Mouse (Mus musculus): ENCODE measurements at regions not wholly inside any gene's neighbourhood (a gene's known extent, or its start where the extent isn't known, plus 50 kb on each side); places are given as distances from the start of the nearest gene placed in this dataset.

DNA sequence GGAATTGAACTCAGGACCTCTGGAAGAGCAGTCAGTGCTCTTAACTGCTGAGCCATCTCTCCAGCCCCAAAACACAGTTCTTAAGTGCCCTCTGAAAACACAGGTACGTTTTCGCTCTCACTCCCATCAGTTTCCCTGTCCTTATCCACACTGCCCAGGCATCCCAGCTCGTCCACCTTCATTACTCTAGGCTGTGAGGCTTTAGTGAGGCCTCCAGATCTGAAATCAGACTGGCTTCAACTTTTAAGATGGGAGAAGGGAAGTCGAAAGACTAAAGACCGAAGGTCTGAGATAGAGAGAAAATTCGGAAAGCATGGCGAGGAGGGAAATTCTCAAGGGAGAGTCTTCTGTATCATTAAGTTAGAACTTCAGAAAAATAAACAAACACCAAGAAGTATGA lies 54.8 kb upstream of the Tet2 start:
- no peak for DNase-seq (ENCODE audit: low read depth, low spot score)

DNA sequence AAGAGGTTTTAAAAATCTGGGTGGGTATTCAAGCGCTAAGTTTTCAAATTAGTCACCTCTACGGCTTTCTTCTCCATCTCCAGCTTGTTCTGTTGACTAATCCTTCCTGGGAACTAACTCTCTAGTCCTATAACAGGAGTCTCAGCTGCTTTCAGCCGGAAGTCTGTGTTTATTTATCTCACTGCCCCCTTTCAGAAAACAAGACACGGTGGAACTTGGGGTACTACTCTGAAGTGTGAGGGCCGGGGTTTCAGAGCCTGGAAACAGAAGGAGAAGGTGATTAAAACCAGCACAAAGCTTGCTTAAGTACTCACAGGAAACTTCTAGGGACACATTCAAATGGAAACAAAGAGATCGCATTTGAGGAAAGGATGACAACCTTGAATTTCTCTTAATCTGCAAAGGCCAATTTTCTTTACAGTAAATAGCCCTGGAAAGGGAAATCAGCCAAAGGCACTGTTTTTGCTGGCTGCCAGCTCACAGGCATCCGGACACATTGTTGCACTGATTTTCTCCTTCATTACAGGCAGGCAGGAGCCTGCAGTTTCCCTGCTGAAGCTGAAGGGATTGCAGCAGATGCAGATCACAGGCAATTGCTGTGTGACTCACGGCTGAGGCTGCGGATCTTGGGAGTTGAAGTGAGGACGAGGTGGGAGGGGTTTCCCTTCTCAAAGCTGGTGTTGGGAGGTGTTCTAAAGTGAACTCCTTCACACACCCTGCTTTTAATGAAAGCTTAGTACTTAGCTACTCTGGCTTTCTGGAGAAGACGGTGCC lies 55.7 kb upstream of the Tet2 start:
- DNase-seq (ENCODE audit: low read depth, low spot score), result peak; percentile 85

DNA sequence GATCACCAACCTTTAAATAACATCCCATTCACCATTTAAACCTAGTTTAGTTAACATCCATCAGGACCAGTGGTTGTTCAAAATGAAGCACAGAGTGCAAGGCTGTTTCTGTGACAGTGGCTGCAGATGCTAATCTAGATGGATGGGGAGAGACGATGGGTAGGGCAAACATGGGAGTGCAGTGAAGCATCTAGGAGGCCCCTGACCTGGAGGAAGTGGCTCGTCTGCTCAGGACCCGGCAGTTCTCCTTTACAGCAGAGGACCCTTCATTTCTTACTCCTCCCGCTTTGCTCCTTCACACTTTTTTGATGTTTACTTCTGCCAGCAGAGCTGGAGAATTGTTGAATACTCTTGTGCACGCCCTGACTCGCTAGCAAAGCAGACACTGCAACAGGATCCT lies 60.5 kb upstream of the Tet2 start:
- no peak for DNase-seq (ENCODE audit: low read depth, low spot score)

DNA sequence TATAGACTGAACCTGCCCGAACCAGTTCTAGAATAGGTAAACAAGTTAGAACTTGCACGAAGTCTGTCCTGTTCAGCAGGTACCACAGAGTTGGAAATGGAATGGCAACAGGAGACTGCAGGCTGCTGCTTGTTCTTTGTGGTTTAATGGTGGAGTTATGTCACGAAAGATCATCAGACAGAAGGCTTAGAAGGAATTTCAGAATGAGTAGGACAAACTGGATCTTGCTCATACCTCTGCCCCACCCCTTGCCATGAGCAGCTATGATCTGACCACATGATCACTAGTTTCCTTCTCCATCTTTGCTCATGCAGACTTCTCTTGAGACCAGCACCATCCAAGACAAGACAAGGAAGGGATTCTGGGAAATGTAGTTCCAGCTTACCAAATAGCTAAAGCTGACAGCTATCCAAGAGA lies 63.9 kb upstream of the Tet2 start:
- no peak for DNase-seq (ENCODE audit: low read depth, low spot score)

DNA sequence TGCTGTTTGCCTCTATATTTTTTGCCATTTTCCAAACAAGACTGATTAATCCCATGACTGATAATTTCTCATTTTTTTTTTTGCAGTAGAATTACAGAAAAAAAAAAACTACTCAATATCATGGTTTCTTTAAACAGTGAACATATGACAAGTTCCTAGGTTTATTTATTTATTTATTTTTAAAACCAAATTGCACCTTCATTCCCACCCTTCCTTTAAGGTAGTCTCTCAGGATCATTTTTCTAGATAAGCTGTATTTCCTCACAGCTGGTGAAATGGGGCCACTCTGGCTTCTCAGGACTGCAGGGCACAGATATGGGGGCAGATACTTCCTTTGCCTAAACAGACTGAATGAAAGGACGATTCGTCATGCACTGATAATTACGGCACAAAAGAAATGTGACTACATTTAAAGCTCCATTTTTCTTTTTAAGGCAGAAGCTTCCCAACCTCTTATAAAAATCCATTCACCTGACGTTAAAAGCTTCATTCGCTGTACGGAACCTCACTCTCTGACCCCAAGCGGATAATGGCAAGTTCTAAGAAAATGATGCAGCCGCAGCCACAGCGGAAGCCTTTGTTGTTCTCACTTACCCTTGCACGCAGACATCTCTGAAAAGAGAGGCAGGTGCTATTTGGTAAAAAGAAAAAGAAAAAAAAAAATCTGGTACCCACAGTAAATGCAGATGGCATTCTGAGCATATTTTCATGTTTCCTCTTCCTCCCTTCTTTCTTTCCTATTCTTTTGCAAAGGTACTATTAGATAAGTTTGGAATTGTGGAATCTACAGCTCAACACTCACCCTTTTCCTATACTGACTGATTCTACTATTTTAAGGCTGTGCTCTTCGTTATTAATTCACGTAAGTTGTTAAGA lies 69.1 kb upstream of the Tet2 start:
- DNase-seq (ENCODE audit: low read depth, low spot score), result no peak

DNA sequence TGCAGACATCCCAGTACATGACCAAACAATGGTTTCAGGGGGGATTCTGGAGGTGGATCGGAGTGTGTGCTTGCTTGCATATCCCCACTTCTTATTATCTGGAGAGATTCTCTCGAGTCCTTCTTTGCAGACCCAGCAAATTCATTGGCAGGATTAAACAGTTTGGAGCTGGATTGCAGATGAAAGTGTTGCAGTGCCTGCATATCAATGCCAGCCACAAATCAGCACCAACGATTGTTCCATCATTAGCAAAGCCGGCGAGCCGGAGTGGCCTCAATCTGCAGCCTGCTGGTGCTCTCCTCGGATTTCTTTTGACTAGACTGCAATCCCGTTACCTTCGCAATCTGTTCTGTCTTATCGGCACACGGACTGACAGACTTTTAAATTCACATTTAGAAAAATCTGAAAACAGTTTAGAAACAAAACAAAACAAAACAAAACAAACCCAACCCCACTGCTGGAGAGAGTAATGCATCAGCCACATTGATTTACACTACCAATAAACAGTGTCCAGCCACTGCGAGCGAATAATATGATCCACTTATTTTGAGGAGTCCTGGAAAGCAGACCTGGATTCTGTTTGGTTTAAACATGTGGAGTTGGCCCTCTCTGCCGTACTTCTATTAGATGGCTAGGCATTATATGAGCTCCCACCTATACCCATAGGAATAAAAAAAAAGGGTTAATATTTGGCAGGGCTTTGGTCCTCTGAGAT lies 69.9 kb upstream of the Tet2 start:
- no peak for DNase-seq (ENCODE audit: low read depth, low spot score)

DNA sequence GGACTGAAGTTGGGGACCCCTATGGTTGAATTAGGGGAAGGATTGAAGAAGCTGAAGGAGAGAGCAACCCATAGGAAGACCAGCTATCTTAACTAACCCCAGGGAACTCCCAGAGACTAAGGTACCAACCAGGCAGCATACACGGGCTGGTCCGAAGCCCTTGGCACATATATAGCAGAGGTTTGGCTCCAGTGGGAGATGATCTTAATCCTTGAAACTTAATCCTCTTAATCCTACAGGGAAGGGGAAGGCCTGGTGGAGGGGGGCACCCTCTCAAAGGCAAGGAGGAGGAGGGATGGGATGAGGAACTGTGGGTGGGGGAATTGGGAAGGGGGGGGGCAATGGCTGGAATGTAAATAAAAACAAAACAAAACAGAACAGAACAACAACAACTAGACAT lies 72.1 kb upstream of the Tet2 start:
- DNase-seq (ENCODE audit: low read depth, low spot score), result no peak

DNA sequence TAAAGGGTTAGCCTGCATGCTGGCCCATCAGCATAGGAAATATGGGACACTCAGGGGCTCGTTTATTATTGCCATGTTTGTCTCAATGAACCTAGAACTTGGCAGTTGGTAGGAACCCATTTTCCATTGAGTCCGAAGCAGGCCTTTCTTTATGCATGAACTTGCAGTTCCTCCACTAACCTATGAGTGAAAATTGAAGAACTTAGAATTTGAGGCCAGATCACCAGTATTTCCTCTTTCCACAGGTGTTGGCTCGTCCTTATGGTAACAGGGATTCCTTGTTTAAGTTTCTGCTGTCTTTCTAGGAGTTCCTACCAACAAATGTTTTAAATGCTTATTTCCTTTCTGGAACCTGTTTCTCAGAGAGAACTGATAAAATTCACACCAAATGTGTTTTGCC lies 73.6 kb upstream of the Tet2 start:
- no peak for DNase-seq (ENCODE audit: low read depth, low spot score)

DNA sequence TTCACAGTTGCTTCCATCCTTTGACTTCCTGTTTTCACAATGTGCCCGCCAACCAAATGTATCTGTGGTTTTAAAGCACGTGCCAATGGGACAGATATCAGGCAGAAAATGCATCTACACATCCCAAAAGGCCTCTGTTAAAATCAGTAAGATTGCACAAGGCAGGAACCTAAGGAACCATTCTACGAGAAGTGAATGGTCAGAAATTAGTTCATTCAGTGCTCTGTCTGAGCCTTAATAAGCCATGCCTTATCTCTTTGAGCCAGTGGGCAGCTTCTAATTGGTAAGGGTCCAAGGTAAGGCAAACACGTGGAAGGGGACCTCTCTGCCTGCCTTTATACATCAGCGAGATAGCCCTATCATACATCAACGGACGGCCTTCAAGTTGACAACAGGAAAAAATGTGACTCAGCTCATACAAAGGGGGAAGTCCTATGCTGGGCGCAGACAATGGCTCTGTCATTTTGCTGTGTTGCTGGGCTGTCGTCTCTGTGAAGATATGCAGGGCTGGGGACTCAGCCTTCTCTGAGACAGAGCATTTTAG lies 78.3 kb upstream of the Tet2 start:
- DNase-seq (ENCODE audit: low read depth, low spot score), result no peak

DNA sequence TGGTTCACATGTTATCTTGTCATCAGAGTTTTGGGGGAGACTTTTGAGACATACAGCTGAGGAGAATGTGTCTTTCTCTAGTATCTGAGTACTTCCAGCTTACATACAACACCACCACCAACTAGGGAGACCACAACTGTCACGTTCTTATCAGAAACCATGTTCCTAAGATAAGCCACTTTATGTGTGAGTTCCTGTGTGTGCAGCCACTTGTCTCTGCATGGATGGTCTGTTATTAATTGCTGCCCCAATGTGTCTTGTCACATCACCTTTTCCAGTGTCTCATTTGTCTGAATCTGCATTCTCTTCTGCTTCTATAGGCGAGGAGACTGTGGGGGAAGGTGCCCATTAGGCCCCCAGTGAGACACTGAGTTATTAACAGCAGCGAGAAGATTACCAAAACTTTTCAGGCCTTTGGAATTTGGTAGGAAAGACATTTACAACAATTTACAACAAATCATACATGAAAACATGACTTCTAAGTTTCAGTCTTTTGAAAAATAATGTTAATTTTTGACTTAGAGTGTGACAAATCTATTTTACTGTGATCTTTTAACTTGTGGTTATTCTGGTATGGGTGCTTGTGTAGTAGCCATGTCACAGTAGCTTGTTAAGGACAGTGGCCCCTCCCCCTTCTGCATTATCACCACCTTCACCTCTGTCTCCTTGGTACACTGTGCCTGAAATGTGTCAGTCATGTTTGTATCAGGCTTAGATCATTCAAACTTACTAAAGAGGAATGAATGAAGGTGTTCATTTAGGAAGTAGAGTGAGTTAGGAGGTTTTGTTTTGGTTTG lies 79.3 kb upstream of the Tet2 start:
- DNase-seq (ENCODE audit: low read depth, low spot score), result no peak

DNA sequence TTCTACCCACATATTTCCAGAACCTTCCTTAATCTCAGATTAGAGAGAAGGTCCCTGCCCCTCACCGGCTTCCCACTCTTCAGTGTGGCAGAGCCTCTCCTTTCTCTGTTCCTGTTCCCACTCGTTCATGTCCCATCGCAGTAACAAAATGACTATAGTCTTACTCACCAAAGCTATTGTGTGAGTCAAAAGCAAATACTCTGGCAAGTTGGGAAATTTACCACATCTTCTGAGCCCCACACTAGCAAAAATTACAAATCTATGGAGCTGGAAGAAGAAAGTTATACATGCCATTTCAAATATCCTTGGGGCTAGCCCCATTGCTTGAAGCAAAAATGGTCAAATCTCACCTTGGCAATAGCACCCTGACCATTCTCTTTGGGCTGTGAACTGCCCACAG lies 80.1 kb upstream of the Tet2 start:
- no peak for DNase-seq (ENCODE audit: low read depth, low spot score)

DNA sequence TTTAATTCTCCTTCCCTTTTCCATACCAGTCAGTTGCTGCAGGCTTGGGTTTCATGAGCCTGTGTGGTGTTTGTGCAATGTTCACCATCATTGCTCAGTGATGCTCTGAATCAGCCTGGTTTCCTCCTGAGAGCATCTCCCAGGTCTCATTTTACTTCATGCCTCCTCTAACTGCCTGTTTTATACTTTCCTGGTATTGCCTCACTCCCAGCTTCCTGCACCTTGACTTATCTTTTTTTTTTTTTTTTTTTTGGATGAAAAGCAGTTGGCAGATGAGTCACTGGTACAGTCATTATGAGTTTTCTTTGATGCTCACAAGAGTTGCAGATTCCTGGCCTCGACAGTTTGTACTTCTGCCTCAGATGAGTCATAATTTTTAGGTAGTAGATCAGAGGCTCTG lies 81.5 kb upstream of the Tet2 start:
- peak; percentile 58 for DNase-seq (ENCODE audit: low read depth, low spot score)

DNA sequence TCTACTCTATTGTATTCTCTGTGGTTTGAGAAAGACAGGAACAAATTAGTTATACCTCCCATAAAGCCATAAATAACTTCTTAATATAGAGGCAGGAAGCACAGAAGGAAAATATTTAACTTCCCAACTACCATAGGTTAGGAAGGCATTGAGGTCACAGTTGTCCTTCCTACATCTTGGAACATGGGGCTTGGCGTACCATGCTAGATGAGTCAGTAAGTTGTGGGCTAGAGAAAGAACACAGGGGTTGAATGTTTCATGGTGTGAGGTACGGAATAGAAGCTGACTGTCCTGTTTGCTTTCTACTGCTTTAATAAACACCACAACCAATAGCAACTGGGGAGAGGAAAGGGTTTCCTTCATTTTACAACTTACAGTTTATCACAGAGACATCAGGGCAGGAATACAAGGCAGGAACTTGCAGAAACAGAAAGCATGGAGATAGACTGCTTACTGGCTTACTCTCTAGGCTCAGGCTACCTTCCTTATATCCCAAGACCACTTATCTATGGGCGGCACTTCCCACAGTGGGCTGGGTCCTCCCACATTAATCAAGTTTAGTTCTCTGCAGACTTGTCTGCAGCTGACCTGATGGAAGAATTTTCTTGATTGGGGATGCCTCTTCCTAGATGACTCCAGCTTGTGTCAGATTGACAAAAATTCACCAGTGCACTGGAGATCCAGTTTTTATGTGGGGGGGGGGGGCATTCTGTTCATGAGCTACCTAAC lies 82.3 kb upstream of the Tet2 start:
- DNase-seq (ENCODE audit: low read depth, low spot score), result no peak

DNA sequence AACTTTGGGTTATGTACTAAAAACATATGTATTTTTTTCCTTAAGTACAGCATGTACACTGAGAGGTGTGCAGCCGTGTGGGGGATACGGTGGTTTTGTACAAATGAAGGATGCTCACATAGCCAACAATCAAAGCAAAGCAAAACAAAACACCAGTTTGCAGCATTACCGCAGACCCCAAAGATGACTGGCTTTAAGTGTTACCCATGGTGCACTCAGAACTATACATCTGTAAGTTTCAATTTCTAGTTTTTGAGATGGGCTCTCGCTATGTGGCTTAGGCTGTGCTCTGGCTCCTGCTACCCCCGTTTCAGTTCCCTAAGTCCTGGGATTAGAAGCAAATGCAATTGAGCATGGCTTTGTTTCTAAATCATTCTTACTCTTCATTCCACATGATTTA lies 89.4 kb upstream of the Tet2 start:
- no peak for DNase-seq (ENCODE audit: low read depth, low spot score)

DNA sequence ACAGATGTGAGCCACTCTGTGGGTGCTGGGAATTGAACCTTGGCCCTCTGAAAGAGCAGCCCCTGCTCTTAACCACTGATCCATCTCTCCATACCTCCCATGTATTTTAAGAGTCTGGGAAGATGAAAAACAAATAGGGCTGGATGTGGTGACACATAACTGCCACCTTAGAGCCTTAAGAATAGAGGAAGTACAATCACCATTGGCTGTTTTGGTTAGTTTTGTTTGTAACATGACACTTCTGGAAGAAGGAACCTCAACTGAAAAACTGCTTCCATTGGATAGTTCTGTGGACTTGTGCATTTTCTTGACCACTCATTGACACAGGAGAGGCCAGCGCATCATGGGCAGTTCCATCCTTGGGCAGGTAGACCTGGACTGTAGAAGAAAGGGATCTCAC lies 100.7 kb upstream of the Tet2 start:
- DNase-seq (ENCODE audit: low read depth, low spot score), result no peak

DNA sequence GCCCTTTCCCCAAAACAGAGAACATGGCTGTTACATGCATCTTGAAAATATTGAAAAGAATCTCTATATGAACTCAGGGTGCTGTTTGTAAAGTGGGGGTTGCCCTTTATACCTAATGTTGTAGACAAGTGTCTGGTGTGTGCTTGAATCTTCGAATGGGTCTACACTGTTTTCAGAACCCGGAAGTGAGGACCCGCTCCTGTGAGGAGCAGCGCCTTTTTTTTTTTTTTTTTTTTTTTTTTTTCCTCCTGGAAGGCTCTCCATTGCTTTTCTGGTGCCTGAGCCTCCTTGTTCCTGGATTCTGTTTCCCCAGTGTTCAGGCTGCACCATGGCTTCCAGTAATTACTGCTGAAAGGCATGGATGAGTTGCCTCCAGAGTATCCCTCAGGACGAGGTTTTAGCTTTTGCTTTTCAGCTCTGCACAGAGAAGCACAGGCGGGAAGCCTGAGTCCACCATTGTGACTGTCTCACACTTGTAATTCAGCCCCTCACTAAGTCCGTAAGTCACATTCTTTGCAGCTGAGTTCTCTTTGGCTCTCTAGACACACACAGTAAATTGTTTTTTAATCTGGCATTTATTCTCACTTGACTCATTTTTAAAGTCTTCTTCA lies 101.6 kb upstream of the Tet2 start:
- no peak for DNase-seq (ENCODE audit: low read depth, low spot score)

DNA sequence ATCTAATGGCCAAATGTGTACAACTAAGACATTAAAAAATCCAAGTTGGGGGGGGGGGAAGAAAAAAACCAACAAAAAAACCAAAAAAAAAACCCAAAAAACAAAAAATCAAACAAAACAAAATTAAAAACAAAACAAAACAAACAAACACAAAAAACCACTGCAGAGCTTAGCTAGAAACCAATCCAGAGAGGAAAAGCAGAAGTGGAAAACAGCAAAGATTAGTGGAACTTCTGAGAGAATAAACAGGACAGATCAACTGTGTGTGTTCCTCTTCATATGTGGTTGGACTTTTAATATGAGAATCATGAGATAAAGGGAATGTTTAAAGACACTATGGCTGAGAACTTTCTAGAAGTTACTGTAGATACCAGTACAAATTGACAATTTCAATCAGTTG lies 105.1 kb upstream of the Tet2 start:
- no peak for DNase-seq (ENCODE audit: low read depth, low spot score)

DNA sequence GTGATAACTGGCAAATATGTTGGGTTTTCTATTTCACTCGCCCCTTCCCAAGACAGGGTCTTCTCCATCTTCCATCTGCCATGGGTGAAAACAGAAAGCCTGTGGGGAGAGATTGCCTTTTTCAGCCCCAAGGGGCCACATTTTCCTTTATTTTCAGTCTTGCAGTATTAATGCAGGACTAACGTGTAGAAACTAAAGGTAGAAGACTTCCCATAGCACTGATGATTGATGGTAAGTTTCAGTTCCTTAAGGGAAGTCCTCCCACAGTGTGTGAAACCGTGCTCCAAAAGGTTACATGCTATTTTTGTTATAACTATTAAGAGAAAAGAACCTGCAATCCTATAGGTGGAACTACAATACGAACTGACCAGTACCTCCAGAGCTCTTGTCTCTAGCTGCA lies 107.1 kb upstream of the Tet2 start:
- DNase-seq (ENCODE audit: low read depth, low spot score), result no peak

DNA sequence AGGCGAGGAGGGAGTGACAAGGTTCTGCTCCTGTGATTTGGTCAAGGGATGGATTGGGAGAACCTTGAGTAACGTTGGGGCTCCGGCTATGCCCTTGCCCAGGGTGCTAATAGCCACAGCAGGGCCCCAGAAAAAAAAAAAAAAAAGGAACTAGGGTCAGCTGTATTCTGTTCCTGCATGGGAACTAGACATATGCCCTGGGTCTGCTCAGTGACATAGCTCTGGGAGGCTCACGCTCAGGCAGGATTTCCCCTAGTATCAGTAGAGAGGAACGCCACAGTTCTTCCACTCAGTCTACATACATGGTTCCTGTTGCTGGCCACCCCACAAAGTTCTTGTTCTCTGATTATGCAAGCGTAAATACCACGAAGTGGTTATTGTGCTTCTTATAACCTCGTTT lies 114.8 kb upstream of the Tet2 start:
- DNase-seq (ENCODE audit: low read depth, low spot score), result no peak

DNA sequence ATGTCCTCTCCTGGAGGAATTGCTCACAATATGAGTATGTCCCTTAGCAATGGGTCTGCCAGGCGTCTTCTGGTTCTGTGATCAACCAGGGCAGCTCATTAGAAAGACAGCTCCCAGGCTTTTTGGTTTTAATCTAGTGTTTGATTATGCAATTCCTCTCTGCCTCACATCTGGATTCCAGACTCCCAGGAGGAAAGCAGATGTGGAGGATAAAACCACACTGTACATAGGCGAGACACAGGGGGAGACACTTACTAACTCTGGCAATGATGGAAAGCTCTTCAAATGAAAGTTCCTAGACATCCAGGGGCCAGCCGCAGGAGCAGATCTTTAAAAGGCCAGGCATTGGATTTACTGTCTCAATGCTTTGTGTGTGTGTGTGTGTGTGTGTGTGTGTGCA lies 116.4 kb upstream of the Tet2 start:
- no peak for DNase-seq (ENCODE audit: low read depth, low spot score)

Data from telencephalon, adult 2 months (tissue).